In genomic region chr2:18996451-18997211, GRCm38 (mm10) we compare ENCODE assay signal across 8 mouse cellular contexts. TPM values are rescaled to one million over a fixed set of nuclear protein-coding genes. Genes with fewer than 3 reads are reported as not detected.
DNase-seq lines count a peak whose midpoint lies in the region; ATAC-seq lines count a peak whose summit lies in the region.

No protein-coding gene starts in this region.

- no peak overlapping the region for H3K27ac ChIP-seq in lung, embryonic 16.5 days (ENCODE audit: low read length)

- DNase-seq in ovary, adult 18-20 months (ENCODE audit: low spot score), result peak; percentile 20
- no peak for DNase-seq in ovary, postnatal 10 days (ENCODE audit: low spot score)
- peak; percentile 13 for DNase-seq in cerebellum, adult 8-10 months
- peak; percentile 19 for DNase-seq in kidney, adult 9 months
- peak; percentile 26 for DNase-seq in retina, embryonic 14.5 days (ENCODE audit: low spot score)
- peak; percentile 20 for DNase-seq in yolk sac, embryonic 10.5 days (ENCODE audit: low spot score)

- H3K36me3 ChIP-seq in lung, embryonic 16.5 days (ENCODE audit: control insufficient read depth, insufficient read depth, low read length), result no peaks in the 10 kb centered on the region

- H3K4me3 ChIP-seq in lung, embryonic 16.5 days (ENCODE audit: low read length), result peak overlapping the region; percentile 76

- peak; percentile 20; the same call in 1 of the 2 replicates for ATAC-seq in granulocyte monocyte progenitor cell, adult 5-6 weeks (replicated peaks; ENCODE audit: poor library complexity, severe bottlenecking)
- ATAC-seq in lung, embryonic 16.5 days (ENCODE audit: low read depth), result no peak

- peak overlapping the region; percentile 78 for H3K9ac ChIP-seq in lung, embryonic 16.5 days (ENCODE audit: low read length)

- no peaks in the 10 kb centered on the region; the same call in 1 of the 2 replicates for H3K27me3 ChIP-seq in lung, embryonic 16.5 days (ENCODE audit: control insufficient read depth, insufficient read depth, low read depth, low read length)

- H3K9me3 ChIP-seq in lung, embryonic 16.5 days (ENCODE audit: control insufficient read depth, low read length), result peaks cover under 1% of the 10 kb centered on the region; the same call in 1 of the 2 replicates

- peaks cover 14% of the 10 kb centered on the region for H3K4me1 ChIP-seq in lung, embryonic 16.5 days (replicated peaks; ENCODE audit: control insufficient read depth, insufficient read depth, low read length)

- H3K4me2 ChIP-seq in lung, embryonic 16.5 days (ENCODE audit: low read depth, low read length), result peak overlapping the region; percentile 72

- WGBS in lung, embryonic 16.5 days, result 1% methylated on average over 25 of the region's 25 CpGs

RNA-seq across cellular contexts. Expression of gene Pip4k2a, which starts 1.3 kb away (rescaled TPM):
- 29.3 TPM in 2 replicates for total RNA-seq in granulocyte monocyte progenitor cell, adult 5-6 weeks (2014; fragmentation: Nextera tagmentation)
- 15.6 and 16.7 TPM in 2 replicates for total RNA-seq in granulocyte monocyte progenitor cell, adult 5-6 weeks (2017)
- polyA plus RNA-seq in lung, embryonic 16.5 days (2015; fragmentation: Nextera tagmentation; extraction: Ambion mirVana), result 6.7 and 7.4 TPM in 2 replicates

RNA-seq across cellular contexts. Expression of gene 4930426L09Rik, which starts 1.5 kb away (rescaled TPM):
- total RNA-seq in granulocyte monocyte progenitor cell, adult 5-6 weeks (2014; fragmentation: Nextera tagmentation), result 1.3 TPM in 1 of 2 replicates, not detected in the other
- 0.62 TPM in 1 of 2 replicates, not detected in the other for total RNA-seq in granulocyte monocyte progenitor cell, adult 5-6 weeks (2017)
- polyA plus RNA-seq in lung, embryonic 16.5 days (2015; fragmentation: Nextera tagmentation; extraction: Ambion mirVana), result 0.24 TPM in 1 of 2 replicates, not detected in the other
